Mouse (Mus musculus) hindlimb bud, embryonic 11.5 days (tissue): Measurements from ENCODE around the gene Tns1.

Experiments used
- DNase-seq: peaks from one replicate; pipeline ENCODE4 v3.0.0-alpha.2; 2012; ENCODE audit warnings: low read depth, low spot score; ENCODE audit errors: extremely low spot score

The Tns1 gene

GRCm38 (mm10) chr1:74060046-74060445, 64.2 kb downstream of the Tns1 start:
- no peak for DNase-seq

GRCm38 (mm10) chr1:74059552-74059951, 64.7 kb downstream of the Tns1 start:
- no peak for DNase-seq

- DNase-seq = no peak
Measured at GRCm38 (mm10) chr1:74058771-74059170, 65.5 kb downstream of the Tns1 start.

- no peak for DNase-seq
Measured at GRCm38 (mm10) chr1:74058309-74058708, 65.9 kb downstream of the Tns1 start.

GRCm38 (mm10) chr1:74057501-74057900, 66.7 kb downstream of the Tns1 start:
- DNase-seq = no peak

- no peak for DNase-seq
Measured at GRCm38 (mm10) chr1:74055552-74055951, 68.7 kb downstream of the Tns1 start.

GRCm38 (mm10) chr1:74054471-74054870, 69.8 kb downstream of the Tns1 start:
- no peak for DNase-seq

- DNase-seq = no peak
Measured at GRCm38 (mm10) chr1:74054007-74054406, 70.2 kb downstream of the Tns1 start.

- no peak for DNase-seq
Measured at GRCm38 (mm10) chr1:74053068-74053467, 71.2 kb downstream of the Tns1 start.

- no peak for DNase-seq
Measured at GRCm38 (mm10) chr1:74051349-74051748, 72.9 kb downstream of the Tns1 start.

- no peak for DNase-seq
Measured at GRCm38 (mm10) chr1:74049430-74049829, 74.8 kb downstream of the Tns1 start.

GRCm38 (mm10) chr1:74047722-74048121, 76.5 kb downstream of the Tns1 start:
- no peak for DNase-seq

- no peak for DNase-seq
Measured at GRCm38 (mm10) chr1:74047311-74047710, 76.9 kb downstream of the Tns1 start.

- no peak for DNase-seq
Measured at GRCm38 (mm10) chr1:74045034-74045433, 79.2 kb downstream of the Tns1 start.

- no peak for DNase-seq
Measured at GRCm38 (mm10) chr1:74044421-74044820, 79.8 kb downstream of the Tns1 start.

- no peak for DNase-seq
Measured at GRCm38 (mm10) chr1:74043584-74044105, 80.6 kb downstream of the Tns1 start.

- no peak for DNase-seq
Measured at GRCm38 (mm10) chr1:74042711-74043467, 81.4 kb downstream of the Tns1 start.

- DNase-seq = peak; percentile 90
Measured at GRCm38 (mm10) chr1:74041692-74042091, 82.6 kb downstream of the Tns1 start.

GRCm38 (mm10) chr1:74041178-74041577, 83.1 kb downstream of the Tns1 start:
- no peak for DNase-seq

- DNase-seq = no peak
Measured at GRCm38 (mm10) chr1:74036560-74037390, 87.5 kb downstream of the Tns1 start.

GRCm38 (mm10) chr1:74035912-74036489, 88.2 kb downstream of the Tns1 start:
- no peak for DNase-seq

GRCm38 (mm10) chr1:74035487-74035886, 88.8 kb downstream of the Tns1 start:
- no peak for DNase-seq
